Mouse (Mus musculus): Measurements from ENCODE around the gene Rab3c.

- TF ChIP-seq CTCF (IDR thresholded peaks at IDR 0.05; ENCODE audit: borderline replicate concordance, insufficient read depth, low read length) = no peak
- no peak for TF ChIP-seq POLR2A (IDR thresholded peaks at IDR 0.05; ENCODE audit: low read depth, low read length)
These were observed 121.9 kb downstream of the Rab3c start for GRCm38 (mm10) chr13:110158588-110159519.
